Mouse (Mus musculus): ENCODE data around the gene Tas2r138. TPM values are rescaled to one million over a fixed set of nuclear protein-coding genes. Genes with fewer than 3 reads are reported as not detected.
"Not testable (repeated sequence)": the region's sequence is repeated elsewhere in the genome, so short reads cannot be mapped to it uniquely, and the experiment has no call there.

Gene Tas2r138
- polyA plus RNA-seq, 1 experiment: not detected

DNA sequence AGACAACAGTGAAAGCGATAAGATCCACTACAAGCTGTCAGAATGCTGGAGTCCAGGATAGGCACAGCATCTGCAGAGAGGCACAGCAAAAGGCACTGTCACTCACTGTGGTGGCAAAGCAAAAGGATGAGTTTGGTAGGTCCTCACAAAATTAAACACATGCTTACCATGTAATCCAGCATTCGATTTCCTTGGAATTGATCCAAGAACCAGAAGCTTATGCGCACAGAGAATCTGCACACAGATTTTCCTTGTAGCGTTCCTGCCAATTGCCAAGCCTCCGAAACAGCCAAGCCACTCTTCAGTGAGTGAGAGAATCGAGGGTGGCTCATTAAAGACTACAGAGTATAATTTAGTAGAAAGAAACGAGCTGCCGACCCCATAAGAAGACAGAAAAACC lies 2.9 kb downstream of the Tas2r138 start:
- peak; percentile 88 for DNase-seq (ENCODE audit: low read depth)
- no peak for TF ChIP-seq POLR2A (IDR thresholded peaks at IDR 0.05; ENCODE audit: borderline replicate concordance, extremely low read depth, insufficient read depth, insufficient read length, poor library complexity, severe bottlenecking)
- no peak for TF ChIP-seq CTCF (IDR thresholded peaks at IDR 0.05; ENCODE audit: borderline replicate concordance, extremely low read depth, insufficient read depth, insufficient read length)

- TF ChIP-seq CTCF (IDR thresholded peaks at IDR 0.05; ENCODE audit: borderline replicate concordance, extremely low read depth, insufficient read depth, insufficient read length) (no peak), POLR2A (IDR thresholded peaks at IDR 0.05; ENCODE audit: borderline replicate concordance, extremely low read depth, insufficient read depth, insufficient read length, poor library complexity, severe bottlenecking) (no peak)
- peak; percentile 55 for DNase-seq (ENCODE audit: low read depth)
Measured at GRCm38 (mm10) chr6:40607431-40607830, 5.7 kb downstream of the Tas2r138 start.

GRCm38 (mm10) chr6:40598546-40598945 lies 14.6 kb downstream of the Tas2r138 start:
- DNase-seq (ENCODE audit: low read depth): not testable (repeated sequence)

- TF ChIP-seq CTCF (IDR thresholded peaks at IDR 0.05; ENCODE audit: borderline replicate concordance, extremely low read depth, insufficient read depth, insufficient read length): no peak
- TF ChIP-seq POLR2A (IDR thresholded peaks at IDR 0.05; ENCODE audit: borderline replicate concordance, extremely low read depth, insufficient read depth, insufficient read length, poor library complexity, severe bottlenecking): no peak
- no peak for DNase-seq (ENCODE audit: low read depth)
Measured at GRCm38 (mm10) chr6:40594804-40595550, 18.1 kb downstream of the Tas2r138 start.

DNA sequence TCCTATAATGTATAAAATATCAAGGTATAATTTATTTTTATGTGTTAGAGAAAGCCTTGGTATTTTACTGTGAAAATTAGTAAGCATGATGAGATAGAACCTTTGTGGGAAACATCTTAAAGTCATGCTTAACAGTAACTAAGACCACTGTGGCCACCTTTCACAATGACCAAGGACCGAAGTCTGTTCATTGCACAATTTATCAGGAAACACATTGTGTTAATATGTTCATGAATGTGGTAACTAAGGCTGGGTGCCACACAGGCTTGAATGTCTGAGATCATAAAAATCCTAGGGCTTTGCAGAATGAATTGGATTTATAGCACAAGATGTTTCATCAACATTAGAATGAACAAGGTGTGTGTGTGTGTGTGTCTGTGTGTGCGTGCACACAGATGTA lies 24.8 kb downstream of the Tas2r138 start:
- DNase-seq (ENCODE audit: low read depth): no peak
- TF ChIP-seq CTCF (IDR thresholded peaks at IDR 0.05; ENCODE audit: borderline replicate concordance, extremely low read depth, insufficient read depth, insufficient read length) (no peak), POLR2A (IDR thresholded peaks at IDR 0.05; ENCODE audit: borderline replicate concordance, extremely low read depth, insufficient read depth, insufficient read length, poor library complexity, severe bottlenecking) (no peak)

DNA sequence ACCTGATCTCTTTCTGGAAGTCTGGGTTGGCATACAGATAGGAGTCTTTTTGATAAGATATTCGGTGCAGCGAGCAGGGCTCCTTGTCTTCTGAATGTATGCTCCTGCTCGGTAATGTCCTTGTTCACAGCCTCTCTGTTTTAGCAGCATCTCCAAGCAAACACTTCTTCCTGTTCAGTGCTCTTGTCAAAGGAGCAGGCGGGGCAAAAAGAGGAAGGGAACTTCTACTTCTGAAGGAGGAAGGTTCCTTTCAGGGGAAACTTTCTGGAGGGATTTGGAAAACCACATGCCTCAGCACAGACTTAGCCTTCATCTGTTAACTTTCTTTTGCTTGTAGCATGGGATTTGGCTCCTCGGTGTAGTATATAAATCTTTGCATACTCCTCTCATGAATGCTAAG lies 27.5 kb downstream of the Tas2r138 start, which contains the start of gene Clec5a:
Gene Clec5a (minus strand): TSS at position 177 of the 400 bp plus-strand sequence.
- TF ChIP-seq POLR2A (IDR thresholded peaks at IDR 0.05; ENCODE audit: borderline replicate concordance, extremely low read depth, insufficient read depth, insufficient read length, poor library complexity, severe bottlenecking): no peak
- TF ChIP-seq CTCF (IDR thresholded peaks at IDR 0.05; ENCODE audit: borderline replicate concordance, extremely low read depth, insufficient read depth, insufficient read length): no peak
- no peak for DNase-seq (ENCODE audit: low read depth)

- no peak for TF ChIP-seq CTCF (IDR thresholded peaks at IDR 0.05; ENCODE audit: borderline replicate concordance, extremely low read depth, insufficient read depth, insufficient read length)
- no peak for TF ChIP-seq POLR2A (IDR thresholded peaks at IDR 0.05; ENCODE audit: borderline replicate concordance, extremely low read depth, insufficient read depth, insufficient read length, poor library complexity, severe bottlenecking)
- peak; percentile 4 for DNase-seq (ENCODE audit: low read depth)
Measured at GRCm38 (mm10) chr6:40584336-40584735, 28.8 kb downstream of the Tas2r138 start.

GRCm38 (mm10) chr6:40576305-40576704 lies 36.8 kb downstream of the Tas2r138 start:
- no peak for DNase-seq (ENCODE audit: low read depth)
- TF ChIP-seq POLR2A (IDR thresholded peaks at IDR 0.05; ENCODE audit: borderline replicate concordance, extremely low read depth, insufficient read depth, insufficient read length, poor library complexity, severe bottlenecking) (no peak), CTCF (IDR thresholded peaks at IDR 0.05; ENCODE audit: borderline replicate concordance, extremely low read depth, insufficient read depth, insufficient read length) (no peak)

DNA sequence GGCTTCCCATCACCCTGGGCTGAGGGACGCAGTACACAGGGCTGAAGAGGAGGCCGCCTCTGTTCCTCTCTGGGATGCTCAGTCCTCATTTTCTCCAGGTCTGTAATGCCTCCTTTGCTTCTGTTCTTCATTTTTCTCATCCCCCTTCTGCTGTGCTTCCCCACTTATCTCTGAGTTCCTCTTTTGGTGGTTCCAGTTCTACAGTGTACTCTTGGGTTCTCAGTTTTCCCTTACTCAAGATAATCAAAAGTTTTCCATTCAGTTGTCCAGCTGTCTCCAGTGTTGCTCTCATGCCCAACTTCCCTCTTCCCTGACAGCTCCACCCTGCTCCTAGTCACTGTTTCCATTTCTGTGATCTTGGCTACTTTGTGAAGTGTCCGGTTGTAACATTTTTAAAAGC lies 39.5 kb downstream of the Tas2r138 start:
- no peak for DNase-seq (ENCODE audit: low read depth)
- TF ChIP-seq CTCF (IDR thresholded peaks at IDR 0.05; ENCODE audit: borderline replicate concordance, extremely low read depth, insufficient read depth, insufficient read length): no peak
- no peak for TF ChIP-seq POLR2A (IDR thresholded peaks at IDR 0.05; ENCODE audit: borderline replicate concordance, extremely low read depth, insufficient read depth, insufficient read length, poor library complexity, severe bottlenecking)

DNA sequence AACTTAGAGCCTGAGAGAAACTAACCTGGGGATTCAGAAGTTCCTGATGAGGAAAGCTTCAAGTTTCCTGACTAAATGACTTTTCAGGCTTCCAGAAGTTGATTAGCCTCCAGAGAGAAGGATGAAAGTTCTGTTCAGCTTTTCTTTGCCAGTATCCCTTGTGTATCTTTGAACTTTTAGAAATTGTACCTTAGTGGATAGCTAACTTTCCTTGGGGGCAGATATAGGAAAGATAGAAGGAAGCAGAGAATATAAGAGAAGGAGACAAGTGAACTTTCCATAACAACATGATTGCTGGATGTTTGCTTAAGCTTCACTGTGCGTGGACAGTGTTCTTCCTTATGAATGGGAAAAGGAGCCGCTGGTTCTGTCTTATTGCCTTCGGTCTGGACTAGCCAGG lies 43.9 kb downstream of the Tas2r138 start, which contains the start of gene Olfr460:
Gene Olfr460 (plus strand): TSS at position 301 of the 400 bp plus-strand sequence.
- no peak for DNase-seq (ENCODE audit: low read depth)
- no peak for TF ChIP-seq POLR2A (IDR thresholded peaks at IDR 0.05; ENCODE audit: borderline replicate concordance, extremely low read depth, insufficient read depth, insufficient read length, poor library complexity, severe bottlenecking)
- TF ChIP-seq CTCF (IDR thresholded peaks at IDR 0.05; ENCODE audit: borderline replicate concordance, extremely low read depth, insufficient read depth, insufficient read length): no peak

Other genes with a start within 250 kb of the Tas2r138 start
- gene E330009J07Rik, start 177.2 kb downstream of the Tas2r138 start, polyA plus RNA-seq (2012; rRNA removed): 17.8 and 26.4 TPM in 2 replicates
- gene Wee2, start 174.2 kb downstream of the Tas2r138 start, polyA plus RNA-seq (2012; rRNA removed): 0.13 and 0.14 TPM in 2 replicates
- 62.9 and 82.4 TPM in 2 replicates for gene Ssbp1, start 142.0 kb downstream of the Tas2r138 start, polyA plus RNA-seq (2012; rRNA removed)
- 0.23 and 0.25 TPM in 2 replicates for gene Tas2r137, start 122.1 kb downstream of the Tas2r138 start, polyA plus RNA-seq (2012; rRNA removed)
- 0.27 and 0.49 TPM in 2 replicates for gene Tas2r108, start 119.8 kb downstream of the Tas2r138 start, polyA plus RNA-seq (2012; rRNA removed)
- gene Prss37, start 93.8 kb downstream of the Tas2r138 start, polyA plus RNA-seq (2012; rRNA removed): not detected in 2 replicates
- gene Olfr461, start 58.3 kb downstream of the Tas2r138 start, polyA plus RNA-seq (2012; rRNA removed): not detected in 2 replicates
- gene Olfr460, start 43.8 kb downstream of the Tas2r138 start, polyA plus RNA-seq (2012; rRNA removed): 0.26 and 0.27 TPM in 2 replicates
- 0.21 and 0.55 TPM in 2 replicates for gene Clec5a, start 27.5 kb downstream of the Tas2r138 start, polyA plus RNA-seq (2012; rRNA removed)
- gene Mgam, start 15.5 kb upstream of the Tas2r138 start, polyA plus RNA-seq (2012; rRNA removed): 0.03 and 0.10 TPM in 2 replicates

Measured in brain, embryonic 14.5 days (tissue).